Mouse (Mus musculus) 3T3-L1 (cell line): Measurements from ENCODE around the gene Kctd17.

Source experiments
- DNase-seq: peaks from one replicate; pipeline ENCODE4 v3.0.0-alpha.2; 2015; ENCODE audit warnings: low read depth, low spot score

The Kctd17 gene

DNA sequence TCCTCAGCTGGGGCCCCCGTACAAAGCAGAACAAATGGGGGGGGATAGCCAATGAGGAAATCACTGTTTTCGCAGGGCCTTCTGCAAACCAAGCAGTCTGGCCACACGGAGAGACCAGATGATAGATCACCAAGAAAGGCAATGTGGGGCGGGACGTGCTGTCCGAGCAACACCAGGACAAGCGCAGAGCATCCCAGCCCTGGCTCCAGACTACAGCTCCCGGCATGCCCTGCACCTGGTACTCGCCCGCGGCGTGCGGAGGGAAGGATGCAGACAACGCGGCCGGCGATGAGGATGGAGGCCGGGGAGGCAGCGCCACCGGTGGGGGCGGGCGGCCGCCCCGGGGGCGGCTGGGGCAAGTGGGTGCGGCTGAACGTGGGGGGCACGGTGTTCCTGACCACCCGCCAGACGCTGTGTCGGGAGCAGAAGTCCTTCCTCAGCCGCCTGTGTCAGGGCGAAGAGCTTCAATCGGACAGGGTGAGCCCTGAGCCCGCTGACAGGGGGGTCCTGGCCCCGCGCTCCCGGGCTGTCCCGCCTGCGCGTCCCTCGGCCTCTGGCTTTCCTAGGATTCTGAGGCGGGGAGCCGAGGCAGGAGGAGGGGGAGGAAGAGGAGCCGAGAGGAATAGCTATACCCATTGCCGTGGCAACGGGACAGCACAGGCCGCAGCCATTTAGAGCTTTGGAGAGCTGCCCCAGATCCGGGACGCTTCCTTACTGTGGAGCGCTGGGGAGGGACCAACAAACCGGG lies at the start of gene Kctd17:
Gene Kctd17, plus strand, starts transcription at position 174 of the 748 bp plus-strand sequence.
- DNase-seq = peak; percentile 78

GRCm38 (mm10) chr15:78380208-78380607 lies 48.2 kb upstream of the Kctd17 start:
- DNase-seq = no peak

DNA sequence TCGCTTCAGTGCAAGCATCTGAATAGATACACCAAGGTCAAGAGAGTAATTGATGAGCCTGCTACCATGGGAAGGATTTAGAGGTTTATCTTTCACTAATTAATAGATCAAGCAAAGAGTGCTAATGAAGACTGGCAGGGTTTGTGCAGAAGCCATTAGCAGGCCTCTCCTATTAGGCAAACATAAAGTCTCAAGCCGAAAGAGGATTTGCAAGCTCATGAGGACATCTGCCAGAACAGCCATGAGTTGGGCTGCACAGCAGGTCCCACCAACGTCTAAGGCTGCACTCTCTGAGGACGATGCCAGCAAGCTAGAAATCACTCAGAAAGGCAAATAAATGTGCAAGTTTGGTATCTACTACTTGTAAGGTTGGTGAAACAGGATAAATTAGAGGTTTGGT lies 47.6 kb upstream of the Kctd17 start:
- no peak for DNase-seq

DNA sequence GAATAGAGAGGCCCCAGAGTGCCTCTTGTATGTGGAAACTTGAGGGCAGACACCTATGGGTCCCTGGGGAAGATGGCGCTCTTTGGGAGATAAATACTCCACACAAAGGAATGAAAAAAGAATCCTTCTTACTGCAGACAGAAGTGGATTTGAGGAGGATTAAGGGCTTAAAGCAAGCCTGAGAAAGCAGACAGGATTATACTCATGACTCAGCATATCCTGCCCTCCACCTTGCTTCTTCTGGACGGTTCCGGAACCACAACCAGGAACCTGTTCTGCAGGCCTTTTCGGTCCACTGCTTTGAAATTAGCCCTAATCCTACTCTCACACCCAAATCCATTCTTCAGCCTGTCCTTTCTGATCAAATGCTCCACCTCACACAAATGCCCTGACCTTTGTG lies 46.2 kb upstream of the Kctd17 start:
- DNase-seq = no peak

DNA sequence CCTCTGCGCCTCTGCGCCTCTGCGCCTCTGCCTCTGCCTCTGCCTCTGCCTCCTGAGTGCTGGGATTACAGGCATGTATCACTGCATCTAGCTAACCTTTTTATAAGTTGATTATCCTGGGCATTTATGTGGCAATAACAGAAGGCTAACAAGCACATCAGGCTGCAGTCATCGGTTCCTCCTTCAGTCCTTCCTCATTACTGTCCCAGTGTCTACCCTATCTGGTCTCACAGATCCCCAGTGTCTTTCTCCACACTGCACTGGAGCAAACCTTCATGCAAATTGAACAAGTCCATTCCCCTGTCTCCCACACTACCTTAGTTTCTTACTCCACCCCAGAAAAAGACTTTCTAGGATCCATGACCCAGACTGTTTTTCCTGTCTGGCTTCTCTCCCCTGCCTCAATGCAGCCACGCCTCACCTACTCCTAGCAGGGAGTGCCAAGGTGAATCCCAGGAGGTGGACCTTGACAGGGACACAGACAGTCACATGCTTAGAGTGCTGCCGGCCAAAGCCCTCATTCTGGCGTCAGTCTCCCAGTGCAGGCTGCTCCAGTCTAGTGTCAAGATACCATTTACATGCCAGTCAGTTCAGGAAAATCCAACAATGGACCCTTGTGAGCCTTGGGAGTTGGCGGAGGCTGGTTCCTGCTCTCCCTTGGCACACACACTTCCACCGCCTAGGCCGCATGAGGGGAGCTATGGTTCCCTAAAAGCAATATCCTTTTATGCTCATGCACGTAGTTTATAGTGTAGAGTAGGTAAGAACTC lies 44.7 kb upstream of the Kctd17 start:
- DNase-seq = no peak

GRCm38 (mm10) chr15:78384220-78385116 lies 43.9 kb upstream of the Kctd17 start:
- DNase-seq = no peak

- no peak for DNase-seq
Measured at GRCm38 (mm10) chr15:78385564-78385963, 42.8 kb upstream of the Kctd17 start.

- no peak for DNase-seq
Measured at GRCm38 (mm10) chr15:78390855-78391254, 37.5 kb upstream of the Kctd17 start.

DNA sequence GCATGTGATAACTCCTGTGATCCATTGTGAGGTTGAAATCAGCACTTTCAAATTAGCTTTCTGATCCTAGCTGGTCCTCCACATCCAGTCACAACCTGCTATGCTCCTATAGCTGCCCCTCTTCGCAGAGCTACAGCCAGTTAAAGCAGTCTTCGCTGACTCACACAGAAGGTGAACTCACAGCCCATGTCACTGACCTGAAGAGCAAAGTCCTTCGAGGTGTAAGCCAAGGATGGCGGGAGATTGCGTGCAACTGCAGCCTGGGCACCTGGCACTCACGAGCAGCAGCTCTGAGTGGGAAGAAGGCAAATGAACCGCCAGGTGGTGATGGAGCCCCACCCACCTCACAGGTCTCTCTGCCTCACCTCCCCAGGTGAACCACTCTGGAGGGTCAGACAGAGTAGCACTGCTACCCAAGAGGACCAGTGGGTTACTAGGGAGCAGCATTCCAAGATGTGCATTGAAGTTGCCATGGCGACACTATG lies 32.8 kb upstream of the Kctd17 start, which contains the start of gene Tex33:
Gene Tex33, minus strand, starts transcription at position 435 of the 485 bp plus-strand sequence.
- DNase-seq = no peak

- DNase-seq = no peak
Measured at GRCm38 (mm10) chr15:78401345-78401744, 27.0 kb upstream of the Kctd17 start.

DNA sequence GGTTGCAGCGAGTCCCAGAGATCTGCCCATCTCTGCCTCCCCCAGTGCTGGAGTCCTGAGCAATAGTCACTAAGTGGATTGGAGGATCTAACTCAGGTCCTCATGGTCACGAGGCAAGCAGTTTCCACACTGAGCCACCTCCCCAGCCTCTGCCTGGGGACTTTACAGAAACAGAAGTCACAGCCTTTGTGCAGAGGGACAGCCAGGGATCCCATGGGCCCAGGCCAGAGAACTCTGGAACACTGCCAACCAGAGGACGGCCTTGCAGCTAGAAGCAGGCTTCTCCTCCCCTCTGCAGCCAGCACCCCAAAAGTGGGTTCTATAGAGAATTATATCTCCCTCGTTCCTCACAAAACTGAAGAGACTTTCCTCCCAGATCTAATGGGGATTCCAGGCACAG lies 26.4 kb upstream of the Kctd17 start:
- no peak for DNase-seq

DNA sequence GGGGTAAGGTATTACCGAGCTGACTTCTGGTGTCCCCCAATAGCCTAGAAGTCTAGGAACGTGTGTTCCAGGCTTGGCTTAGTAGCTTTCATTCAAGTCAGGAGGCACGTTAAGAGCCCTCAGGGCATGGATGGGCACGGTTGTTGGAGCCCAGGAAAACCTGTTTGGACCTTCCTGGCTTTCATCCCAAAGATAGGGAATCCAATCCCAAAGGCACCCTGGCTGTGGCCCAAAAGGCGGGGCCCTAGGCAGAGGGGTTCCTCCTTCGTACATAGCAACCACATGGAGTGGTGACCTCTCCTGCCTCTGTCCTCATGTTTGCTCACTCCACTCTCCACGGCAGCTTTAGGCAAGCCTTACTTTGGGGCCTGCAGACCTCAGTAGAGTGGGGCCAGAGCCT lies 25.9 kb upstream of the Kctd17 start:
- no peak for DNase-seq

DNA sequence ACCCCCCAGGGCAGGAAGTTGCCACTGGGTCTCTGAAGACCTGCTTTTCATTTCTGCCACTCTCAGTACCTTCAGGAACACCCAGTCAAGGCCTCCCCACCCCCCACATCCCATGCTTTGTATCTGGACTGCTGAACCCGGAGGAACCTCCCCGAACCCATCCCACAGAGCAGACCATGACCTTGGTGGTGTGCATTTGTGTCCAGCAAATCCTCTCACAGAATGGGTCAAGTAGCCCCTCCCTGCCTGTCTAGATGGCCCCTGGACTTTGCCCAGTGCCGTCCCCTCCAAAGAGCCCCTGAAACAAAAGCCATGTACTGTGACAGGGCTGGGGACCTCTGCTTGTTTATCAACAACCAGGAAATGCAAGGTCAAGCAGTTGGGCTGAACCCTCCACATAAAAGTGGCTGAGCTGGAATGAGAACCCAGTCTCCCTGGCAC lies 25.0 kb upstream of the Kctd17 start:
- no peak for DNase-seq

- no peak for DNase-seq
Measured at GRCm38 (mm10) chr15:78403896-78404295, 24.5 kb upstream of the Kctd17 start.

GRCm38 (mm10) chr15:78405098-78405497 lies 23.3 kb upstream of the Kctd17 start:
- DNase-seq = no peak

- DNase-seq = peak; percentile 91
Measured at GRCm38 (mm10) chr15:78405517-78406211, 22.7 kb upstream of the Kctd17 start, which contains the start of gene Tst. Gene Tst, minus strand, starts transcription at chr15:78405907.

DNA sequence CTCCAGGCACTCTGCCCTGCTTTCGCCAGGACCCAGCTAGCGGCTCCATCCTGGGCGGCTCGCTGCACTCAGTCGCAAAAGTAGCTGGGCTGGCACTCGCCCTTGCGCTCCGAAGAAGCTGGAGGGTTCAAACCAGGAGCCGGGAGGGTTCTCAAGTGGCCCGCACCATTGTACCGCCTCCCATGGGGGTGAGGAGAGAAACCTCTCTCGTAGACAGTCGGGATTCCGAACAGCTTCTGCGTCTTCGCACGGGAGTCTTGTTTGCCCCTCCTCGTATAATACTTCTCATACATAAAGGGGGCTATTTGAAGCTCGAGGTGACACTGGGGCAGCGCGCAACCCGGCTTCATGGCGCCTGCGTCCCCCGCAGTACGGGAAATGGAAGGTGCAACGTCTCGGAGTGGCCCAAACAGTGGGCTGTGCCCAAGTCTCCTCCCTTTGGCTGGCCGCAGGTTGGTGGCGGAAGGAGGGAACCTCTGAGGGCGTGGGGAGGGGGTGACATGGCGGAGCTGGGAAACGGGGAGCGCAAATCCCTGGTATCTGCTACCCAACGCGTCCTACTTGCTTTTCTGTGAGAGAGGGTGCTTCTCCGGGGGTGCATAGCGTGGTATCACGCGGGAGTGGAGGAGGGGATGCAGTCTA lies 21.9 kb upstream of the Kctd17 start, which contains the start of gene Mpst:
Gene Mpst, plus strand, starts transcription at position 124 of the 642 bp plus-strand sequence.
- DNase-seq = peak; percentile 83

DNA sequence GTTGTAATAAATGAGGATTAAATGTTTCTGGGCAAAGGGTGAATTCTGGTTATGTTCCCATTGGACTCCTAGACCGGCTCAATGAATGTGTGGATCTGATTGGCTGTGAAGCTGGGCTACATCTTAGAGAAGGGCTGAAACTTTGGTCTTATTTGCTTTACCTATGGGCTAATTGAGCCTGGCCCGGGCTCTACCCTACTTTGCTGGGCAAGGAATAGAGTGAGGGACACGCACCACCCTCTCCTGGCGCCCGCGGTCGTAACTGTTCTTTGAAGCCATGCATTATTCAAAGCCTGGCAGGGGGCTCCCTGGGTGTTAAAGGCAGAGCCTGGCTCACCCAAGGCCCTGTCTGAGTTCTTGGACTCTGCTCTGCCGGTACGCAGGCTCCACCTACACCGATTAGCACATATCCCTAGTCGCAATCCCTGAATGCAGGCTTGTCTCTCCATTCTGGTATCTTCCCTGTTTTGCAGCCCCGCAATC lies 18.8 kb upstream of the Kctd17 start:
- no peak for DNase-seq

DNA sequence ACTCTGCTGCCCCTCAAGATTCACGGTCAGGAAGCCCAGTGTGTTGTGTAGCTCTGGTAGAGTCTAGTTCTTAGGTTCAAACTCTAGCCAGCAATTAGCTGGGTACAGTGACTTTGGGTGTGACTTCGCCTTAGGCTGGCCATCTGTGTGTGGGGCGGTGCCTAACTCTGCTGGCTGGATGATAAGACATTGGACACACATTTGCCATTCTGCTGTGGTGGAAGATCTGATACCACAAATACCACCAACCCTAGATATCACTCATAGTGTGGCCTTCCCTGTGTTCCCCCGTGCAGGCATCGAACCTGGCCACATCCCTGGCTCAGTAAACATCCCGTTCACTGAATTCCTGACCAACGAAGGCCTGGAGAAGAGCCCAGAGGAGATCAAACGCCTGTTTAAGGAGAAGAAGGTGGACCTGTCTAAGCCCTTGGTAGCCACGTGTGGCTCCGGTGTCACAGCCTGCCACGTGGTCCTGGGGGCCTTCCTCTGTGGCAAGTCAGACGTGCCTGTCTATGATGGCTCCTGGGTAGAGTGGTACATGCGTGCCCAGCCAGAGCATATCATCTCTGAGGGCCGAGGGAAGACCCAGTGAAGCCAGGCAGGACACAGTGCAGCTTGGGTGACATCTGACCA lies 15.2 kb upstream of the Kctd17 start:
- no peak for DNase-seq

- no peak for DNase-seq
Measured at GRCm38 (mm10) chr15:78413719-78414117, 14.6 kb upstream of the Kctd17 start.
